Mouse (Mus musculus) brain, embryonic 14.5 days (tissue): ENCODE measurements around the gene Pgpep1l.

Experiments
- CTCF ChIP-seq: fragments of 200-500 bp; IDR thresholded peaks from 2 replicates; pipeline ENCODE4 v1.5.1; 2012; ENCODE audit warnings: inconsistent platforms, mild to moderate bottlenecking, moderate library complexity, borderline replicate concordance; ENCODE audit not compliant: insufficient read depth, insufficient read length; ENCODE audit errors: extremely low read depth
- POLR2A ChIP-seq: fragments of 200-500 bp; IDR thresholded peaks from 2 replicates; pipeline ENCODE4 v1.6.1; 2012; ENCODE audit warnings: mild to moderate bottlenecking, inconsistent platforms, borderline replicate concordance; ENCODE audit not compliant: poor library complexity, insufficient read depth, insufficient read length, severe bottlenecking; ENCODE audit errors: extremely low read depth

GRCm38 (mm10) chr7:68257767-68258166 lies 6.3 kb downstream of the Pgpep1l start:
- TF ChIP-seq CTCF (no peak), POLR2A (no peak)
